Mouse (Mus musculus) midbrain, embryonic 15.5 days (tissue): ENCODE measurements at regions not wholly inside any gene's neighbourhood (a gene's known extent, or its start where the extent isn't known, plus 50 kb on each side); places are given as distances from the start of the nearest gene placed in this dataset.

ENCODE experiments used
- ATAC-seq: fragments of 200-750 bp; cut with Nextera tagmentation; replicated peaks from 2 replicates; pipeline ENCODE4 v1.8.0; 2017; ENCODE audit warnings: moderate TSS enrichment
- H3K27ac ChIP-seq: fragments of 300-500 bp; sonication (generic); 2 replicates; pipeline ENCODE4 v1.5.1; 2015; ENCODE audit warnings: mild to moderate bottlenecking, inconsistent platforms
- H3K27me3 ChIP-seq: fragments of 300-500 bp; sonication (generic); replicated peaks from 2 replicates; pipeline ENCODE4 v1.6.1; 2015; ENCODE audit warnings: inconsistent platforms
- H3K36me3 ChIP-seq: fragments of 300-500 bp; sonication (generic); replicated peaks from 2 replicates; pipeline ENCODE4 v1.6.1; 2015; ENCODE audit warnings: inconsistent platforms
- H3K4me1 ChIP-seq: fragments of 300-500 bp; sonication (generic); 2 replicates; pipeline ENCODE4 v1.6.1; 2015; ENCODE audit warnings: inconsistent platforms
- H3K4me2 ChIP-seq: fragments of 300-500 bp; sonication (generic); 2 replicates; pipeline ENCODE4 v1.6.1; 2015; ENCODE audit warnings: inconsistent platforms, mild to moderate bottlenecking, moderate library complexity
- H3K4me3 ChIP-seq: fragments of 300-500 bp; sonication (generic); 2 replicates; pipeline ENCODE4 v1.5.1; 2015; ENCODE audit warnings: mild to moderate bottlenecking, inconsistent platforms
- H3K9ac ChIP-seq: fragments of 300-500 bp; sonication (generic); 2 replicates; pipeline ENCODE4 v1.6.1; 2015; ENCODE audit warnings: mild to moderate bottlenecking, inconsistent platforms
- H3K9me3 ChIP-seq: fragments of 300-500 bp; sonication (generic); 2 replicates; pipeline ENCODE4 v1.6.1; 2016; ENCODE audit warnings: inconsistent platforms
- WGBS: fragments of 180-500 bp; shearing (Covaris S2); methylation state at CpG from one replicate; pipeline ENCODE4 v1.1.7; 2015; ENCODE audit warnings: mixed read lengths; 5-methylcytosine and 5-hydroxymethylcytosine counted together

- no peaks in the 10 kb centered on the region for H3K4me1 ChIP-seq
- H3K27ac ChIP-seq = no peak overlapping the region
- ATAC-seq = no peak
- no peaks in the 10 kb centered on the region for H3K27me3 ChIP-seq
- H3K9ac ChIP-seq = no peak overlapping the region
- WGBS = 57% methylated on average over 20 of the region's 20 CpGs
- H3K4me3 ChIP-seq = no peak overlapping the region
- no peaks in the 10 kb centered on the region for H3K9me3 ChIP-seq
- H3K4me2 ChIP-seq = no peak overlapping the region
- H3K36me3 ChIP-seq = no peaks in the 10 kb centered on the region
These were observed 405.1 kb upstream of the Tbx3 start for GRCm38 (mm10) chr5:119265149-119265890.

DNA sequence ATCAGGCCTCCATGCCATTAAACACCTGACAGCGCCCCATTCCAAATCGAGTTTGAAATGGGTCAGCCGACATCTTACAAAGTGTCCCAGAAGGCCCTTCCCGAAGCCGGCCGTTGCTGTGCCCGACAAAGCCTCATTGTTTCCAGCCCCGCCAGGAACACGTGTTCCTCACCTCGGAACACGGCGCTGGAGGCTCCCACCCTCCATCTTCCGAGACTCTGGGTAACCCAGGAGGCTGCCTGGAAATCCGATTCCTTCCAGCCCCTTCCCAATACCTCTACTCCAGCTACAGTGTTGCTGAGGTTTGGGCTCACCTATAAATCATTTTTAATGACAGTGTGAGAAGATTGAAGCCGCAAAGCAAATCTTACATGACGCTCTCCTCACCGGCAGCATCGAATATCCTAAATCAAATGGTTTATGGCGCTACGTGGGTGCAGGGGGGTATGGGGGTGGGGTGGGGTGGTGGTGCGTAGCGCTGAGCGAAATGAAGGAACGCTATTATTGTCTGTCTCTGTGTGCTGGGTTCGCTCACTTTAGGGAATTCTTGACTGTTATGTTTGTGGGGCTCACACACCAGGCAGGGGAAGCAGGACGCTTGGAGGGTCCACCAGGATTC is 399.1 kb upstream of the Tbx3 start:
- 91% methylated on average over 26 of the region's 26 CpGs for WGBS

DNA sequence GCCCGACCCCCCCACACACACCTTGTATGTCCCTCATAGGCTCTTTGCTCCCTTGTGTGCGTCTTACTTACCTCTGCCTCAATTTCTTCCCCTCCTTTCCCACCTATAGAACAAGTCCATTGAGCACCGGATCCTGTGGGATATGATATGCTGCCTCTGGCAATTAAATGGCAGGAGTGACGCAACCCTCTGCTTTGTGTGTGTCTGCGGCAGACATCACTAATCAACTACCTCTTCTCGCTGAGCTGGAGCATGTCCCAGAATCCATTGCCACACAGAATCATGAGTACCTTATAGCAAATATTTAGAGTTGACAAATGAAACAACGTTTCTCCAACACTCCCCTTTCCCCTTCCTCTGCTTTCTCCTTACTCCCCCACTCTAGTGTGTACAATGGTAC is 397.3 kb upstream of the Tbx3 start:
- no peaks in the 10 kb centered on the region for H3K4me1 ChIP-seq
- H3K9me3 ChIP-seq = no peaks in the 10 kb centered on the region
- 91% methylated on average over 7 of the region's 7 CpGs for WGBS
- no peak overlapping the region for H3K27ac ChIP-seq
- ATAC-seq = no peak
- no peaks in the 10 kb centered on the region for H3K36me3 ChIP-seq
- H3K9ac ChIP-seq = no peak overlapping the region
- H3K4me2 ChIP-seq = no peak overlapping the region
- H3K4me3 ChIP-seq = no peak overlapping the region
- no peaks in the 10 kb centered on the region for H3K27me3 ChIP-seq

More for the DNA sequence above, 399.1 kb upstream of the Tbx3 start:
- no peak for ATAC-seq
- Histone ChIP-seq H3K4me1 (no peaks in the 10 kb centered on the region), H3K9ac (no peak overlapping the region), H3K9me3 (no peaks in the 10 kb centered on the region), H3K36me3 (no peaks in the 10 kb centered on the region), H3K4me2 (no peak overlapping the region), H3K27me3 (no peaks in the 10 kb centered on the region), H3K4me3 (no peak overlapping the region), H3K27ac (no peak overlapping the region)

GRCm38 (mm10) chr5:119273615-119274014 is 396.9 kb upstream of the Tbx3 start:
- Histone ChIP-seq H3K36me3 (no peaks in the 10 kb centered on the region), H3K27me3 (no peaks in the 10 kb centered on the region), H3K4me2 (no peak overlapping the region), H3K9me3 (no peaks in the 10 kb centered on the region), H3K4me1 (no peaks in the 10 kb centered on the region), H3K27ac (no peak overlapping the region), H3K4me3 (no peak overlapping the region), H3K9ac (no peak overlapping the region)
- ATAC-seq = no peak
- WGBS = 86% methylated on average over 3 of the region's 3 CpGs

DNA sequence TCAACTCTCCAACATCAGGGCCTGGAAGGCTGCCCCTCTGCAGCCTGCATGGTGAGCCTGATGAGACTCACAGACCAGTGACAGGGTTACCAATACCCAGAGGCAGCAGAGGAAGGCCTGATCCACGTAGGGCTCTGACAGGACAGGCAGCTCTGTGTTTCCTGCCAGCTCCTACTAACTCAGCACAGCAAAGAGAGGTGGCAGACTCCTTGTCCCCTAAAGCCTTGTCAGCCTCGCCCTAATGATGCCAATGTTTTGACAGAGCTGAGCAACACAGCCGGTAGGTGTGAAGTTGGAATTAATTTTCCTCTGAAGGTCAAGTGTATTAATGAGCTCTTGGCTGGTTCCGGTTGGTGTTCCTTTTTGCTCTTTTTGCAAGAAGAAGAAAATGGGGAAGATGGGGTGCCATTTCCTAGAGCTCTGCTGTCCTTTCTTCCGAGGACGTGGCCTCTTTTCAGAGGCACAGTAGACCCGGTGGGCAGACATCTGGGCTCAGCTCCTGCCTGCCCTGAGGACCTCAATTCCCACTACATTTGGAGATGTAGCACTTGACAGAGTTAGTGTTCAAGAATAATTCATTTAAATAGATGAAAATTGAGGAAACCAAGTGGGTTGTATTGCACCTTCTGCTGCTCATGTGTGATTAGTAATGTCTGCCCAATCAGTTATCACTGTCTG is 395.5 kb upstream of the Tbx3 start:
- H3K36me3 ChIP-seq = no peaks in the 10 kb centered on the region
- no peak for ATAC-seq
- no peaks in the 10 kb centered on the region for H3K4me1 ChIP-seq
- H3K4me2 ChIP-seq = no peak overlapping the region
- no peaks in the 10 kb centered on the region for H3K27me3 ChIP-seq
- H3K9ac ChIP-seq = no peak overlapping the region
- H3K9me3 ChIP-seq = no peaks in the 10 kb centered on the region
- no peak overlapping the region for H3K27ac ChIP-seq
- no peak overlapping the region for H3K4me3 ChIP-seq
- WGBS = 78% methylated on average over 7 of the region's 7 CpGs

GRCm38 (mm10) chr5:119280146-119280545 is 390.3 kb upstream of the Tbx3 start:
- peaks cover 3% of the 10 kb centered on the region; the same call in 1 of the 2 replicates for H3K9me3 ChIP-seq
- no peak overlapping the region for H3K4me2 ChIP-seq
- no peak overlapping the region for H3K4me3 ChIP-seq
- no peaks in the 10 kb centered on the region for H3K36me3 ChIP-seq
- ATAC-seq = no peak
- H3K9ac ChIP-seq = no peak overlapping the region
- no peak overlapping the region for H3K27ac ChIP-seq
- WGBS = 82% methylated on average over 6 of the region's 6 CpGs
- H3K4me1 ChIP-seq = no peaks in the 10 kb centered on the region
- H3K27me3 ChIP-seq = no peaks in the 10 kb centered on the region

GRCm38 (mm10) chr5:119289808-119290207 is 380.7 kb upstream of the Tbx3 start:
- WGBS = 87% methylated on average over 5 of the region's 5 CpGs
- no peak overlapping the region for H3K9ac ChIP-seq
- H3K4me3 ChIP-seq = no peak overlapping the region
- H3K9me3 ChIP-seq = no peaks in the 10 kb centered on the region
- no peaks in the 10 kb centered on the region for H3K27me3 ChIP-seq
- no peak overlapping the region for H3K4me2 ChIP-seq
- ATAC-seq = no peak
- no peak overlapping the region for H3K27ac ChIP-seq
- H3K36me3 ChIP-seq = no peaks in the 10 kb centered on the region
- H3K4me1 ChIP-seq = no peaks in the 10 kb centered on the region

DNA sequence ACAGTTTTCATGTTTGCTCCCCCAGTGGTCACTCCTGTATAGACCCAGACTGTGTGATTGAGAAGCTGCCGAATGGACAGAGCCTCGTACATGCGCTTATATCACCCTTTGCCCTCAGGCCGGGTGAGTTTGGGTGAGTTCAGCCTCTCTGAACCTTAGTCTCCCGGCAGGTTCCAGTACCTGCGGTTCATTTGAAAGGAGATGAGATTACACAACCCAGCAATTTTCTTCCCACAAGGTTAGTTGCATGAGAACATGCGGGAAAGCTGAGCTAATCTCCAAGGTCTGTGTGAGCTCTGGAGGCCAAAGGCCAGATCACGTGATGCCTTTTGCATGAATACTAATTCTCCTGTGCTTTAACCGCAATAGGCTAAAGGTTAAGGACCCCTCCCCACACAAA is 378.1 kb upstream of the Tbx3 start:
- Histone ChIP-seq H3K4me1 (no peaks in the 10 kb centered on the region), H3K36me3 (no peaks in the 10 kb centered on the region), H3K9me3 (no peaks in the 10 kb centered on the region), H3K4me3 (no peak overlapping the region), H3K4me2 (no peak overlapping the region), H3K27ac (no peak overlapping the region), H3K27me3 (no peaks in the 10 kb centered on the region), H3K9ac (no peak overlapping the region)
- ATAC-seq = no peak
- WGBS = 85% methylated on average over 9 of the region's 9 CpGs

GRCm38 (mm10) chr5:119292889-119293288 is 377.6 kb upstream of the Tbx3 start:
- H3K4me3 ChIP-seq = no peak overlapping the region
- no peak overlapping the region for H3K4me2 ChIP-seq
- no peak for ATAC-seq
- no peaks in the 10 kb centered on the region for H3K9me3 ChIP-seq
- no peaks in the 10 kb centered on the region for H3K4me1 ChIP-seq
- 88% methylated on average over 1 of the region's 1 CpGs for whole genome bisulfite sequencing
- H3K9ac ChIP-seq = no peak overlapping the region
- H3K27ac ChIP-seq = no peak overlapping the region
- no peaks in the 10 kb centered on the region for H3K27me3 ChIP-seq
- no peaks in the 10 kb centered on the region for H3K36me3 ChIP-seq

DNA sequence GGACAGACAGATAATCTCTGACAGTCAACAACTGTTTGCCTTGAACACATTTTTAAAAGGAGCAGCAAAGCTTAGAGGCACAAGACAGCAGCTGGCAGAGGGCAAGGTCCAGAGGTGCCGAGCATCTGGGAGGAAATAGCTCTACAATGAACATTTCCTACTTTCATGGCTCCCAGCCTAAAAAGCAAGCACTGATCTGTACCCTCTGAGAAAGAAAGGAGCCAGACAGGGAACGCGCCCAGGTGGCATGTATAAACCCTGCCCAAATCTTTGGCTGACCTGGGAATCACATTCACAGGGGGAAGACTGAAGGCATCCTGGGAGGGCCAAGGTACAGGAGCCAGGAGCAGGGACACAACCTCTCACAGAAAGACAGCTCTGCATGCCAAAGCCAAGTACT is 371.2 kb upstream of the Tbx3 start:
- H3K36me3 ChIP-seq = no peaks in the 10 kb centered on the region

DNA sequence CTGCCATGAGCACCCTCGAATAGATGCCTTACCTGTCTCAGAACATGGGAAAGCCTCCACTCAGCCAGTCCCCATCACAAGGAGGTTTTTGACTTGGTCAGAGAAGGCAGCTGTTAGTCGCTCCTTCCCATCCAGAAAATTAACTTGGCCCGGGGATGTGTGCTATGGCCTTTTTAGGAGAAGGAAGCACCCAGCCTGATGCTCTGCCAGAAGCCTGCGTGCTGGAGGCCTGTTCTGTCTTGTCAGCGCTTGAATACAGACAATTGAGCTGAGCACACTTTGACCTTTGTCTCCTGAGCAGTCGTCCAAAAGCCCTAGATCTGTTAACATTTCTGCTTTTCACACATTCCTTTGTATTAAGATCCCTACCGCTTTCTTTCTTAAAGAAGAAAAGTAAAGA is 370.4 kb upstream of the Tbx3 start:
- H3K36me3 ChIP-seq = no peaks in the 10 kb centered on the region
- H3K4me3 ChIP-seq = no peak overlapping the region
- no peak overlapping the region for H3K9ac ChIP-seq
- no peak for ATAC-seq
- no peak overlapping the region for H3K27ac ChIP-seq
- 0 out of 2 replicates have a peak, but pooled peaks cover 4% of the 10 kb centered on the region for H3K4me1 ChIP-seq
- H3K4me2 ChIP-seq = no peak overlapping the region
- 20% methylated on average over 7 of the region's 7 CpGs for WGBS
- H3K27me3 ChIP-seq = no peaks in the 10 kb centered on the region
- H3K9me3 ChIP-seq = no peaks in the 10 kb centered on the region

More for the DNA sequence above, 371.2 kb upstream of the Tbx3 start:
- Histone ChIP-seq H3K4me2 (no peak overlapping the region), H3K27me3 (no peaks in the 10 kb centered on the region), H3K27ac (no peak overlapping the region), H3K4me1 (0 out of 2 replicates have a peak, but pooled peaks cover 4% of the 10 kb centered on the region), H3K4me3 (no peak overlapping the region), H3K9ac (no peak overlapping the region), H3K9me3 (no peaks in the 10 kb centered on the region)
- ATAC-seq = no peak
- 75% methylated on average over 3 of the region's 3 CpGs for WGBS

GRCm38 (mm10) chr5:119301539-119301938 is 368.9 kb upstream of the Tbx3 start:
- no peaks in the 10 kb centered on the region for H3K27me3 ChIP-seq
- no peaks in the 10 kb centered on the region for H3K9me3 ChIP-seq
- H3K4me2 ChIP-seq = no peak overlapping the region
- H3K36me3 ChIP-seq = no peaks in the 10 kb centered on the region
- ATAC-seq = no peak
- H3K27ac ChIP-seq = no peak overlapping the region
- WGBS = 34% methylated on average over 5 of the region's 5 CpGs
- H3K4me1 ChIP-seq = 0 out of 2 replicates have a peak, but pooled peaks cover 4% of the 10 kb centered on the region
- no peak overlapping the region for H3K4me3 ChIP-seq
- H3K9ac ChIP-seq = no peak overlapping the region
